Mouse (Mus musculus): ENCODE measurements around the gene A630001G21Rik. TPM values are rescaled to one million over a fixed set of nuclear protein-coding genes. Genes with fewer than 3 reads are reported as not detected.

A630001G21Rik gene
- polyA plus RNA-seq, 2 experiments, result 1.7 to 3.1 TPM

DNA sequence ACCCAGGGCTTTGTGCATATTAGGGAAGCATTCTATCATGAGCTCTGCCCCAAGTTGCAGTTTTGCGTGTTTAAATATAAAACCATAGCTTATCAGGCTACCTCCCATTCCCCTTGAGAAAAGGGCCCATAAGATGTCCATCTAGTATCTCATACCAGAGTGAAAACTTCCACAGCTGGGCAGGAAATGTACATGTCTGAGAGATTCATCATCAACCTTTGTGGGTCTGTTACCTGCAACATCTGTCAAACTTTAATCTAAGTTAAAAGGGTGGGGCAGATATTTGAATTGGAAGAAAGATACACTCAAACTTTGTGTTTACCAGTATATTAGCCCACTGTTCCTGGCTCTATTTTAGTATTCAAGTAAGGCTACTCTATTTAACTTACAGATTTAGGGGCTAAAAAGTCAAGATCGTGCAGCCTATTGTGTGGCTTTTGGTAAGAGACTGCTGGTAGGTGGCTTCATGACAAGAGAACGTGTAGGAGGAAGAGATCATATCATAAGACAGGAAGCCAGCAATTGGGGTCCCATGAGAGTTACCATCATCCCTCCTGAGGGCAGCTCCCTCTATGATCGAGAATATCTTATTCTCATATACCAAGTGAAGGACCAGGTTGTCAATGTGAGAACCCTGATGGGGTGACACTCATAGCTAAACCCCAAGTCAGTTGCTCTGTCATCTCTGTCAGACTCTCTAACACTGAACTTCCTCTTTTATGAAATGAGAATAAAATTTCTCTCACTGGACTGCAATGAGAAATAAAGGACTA is 80.5 kb downstream of the A630001G21Rik start:
- Histone ChIP-seq H3K9me3 (ENCODE audit: control insufficient read depth, low read length) (no peaks in the 10 kb centered on the region), H3K4me2 (replicated peaks; ENCODE audit: low read depth, low read length, severe bottlenecking) (no peak overlapping the region), H3K4me1 (ENCODE audit: control insufficient read depth, insufficient read depth, low read length) (no peaks in the 10 kb centered on the region), H3K36me3 (ENCODE audit: control insufficient read depth, insufficient read depth, low read length) (no peaks in the 10 kb centered on the region), H3K9ac (ENCODE audit: low read depth, low read length, severe bottlenecking) (no peak overlapping the region), H3K27ac (replicated peaks; ENCODE audit: low read depth, low read length) (no peak overlapping the region), H3K4me3 (replicated peaks; ENCODE audit: low read length) (no peak overlapping the region), H3K27me3 (ENCODE audit: control insufficient read depth, insufficient read depth, low read length) (no peaks in the 10 kb centered on the region)
- TF ChIP-seq POLR2A (IDR thresholded peaks at IDR 0.05; ENCODE audit: borderline replicate concordance, extremely low read depth, insufficient read depth, insufficient read length), result no peak
- ATAC-seq (ENCODE audit: low FRiP score, low read depth) (no peak), DNase-seq (ENCODE audit: low spot score) (no peak)
- 81% methylated on average over 4 of the region's 4 CpGs for WGBS

DNA sequence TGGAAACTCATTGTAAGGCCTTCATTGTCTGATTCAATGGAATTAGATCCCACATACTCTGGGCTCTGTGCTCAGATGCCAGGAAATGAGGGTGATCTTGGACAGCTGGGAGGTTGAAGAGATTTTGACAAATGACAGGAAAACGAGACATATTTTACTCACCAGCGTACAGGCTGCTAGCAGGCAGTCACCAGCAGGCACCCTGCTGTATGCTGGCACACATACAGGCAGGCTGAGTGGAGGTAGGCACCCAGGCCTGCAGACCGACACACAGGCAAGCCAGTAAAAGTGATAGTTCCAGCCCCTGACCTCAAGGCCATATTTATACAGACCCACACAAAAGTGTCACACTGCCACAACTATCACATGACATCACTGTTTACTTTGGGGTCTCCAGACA is 82.8 kb downstream of the A630001G21Rik start:
- H3K27me3 ChIP-seq (ENCODE audit: control insufficient read depth, insufficient read depth, low read length), result no peaks in the 10 kb centered on the region
- no peak for ATAC-seq (ENCODE audit: low FRiP score, low read depth)
- no peak overlapping the region for H3K27ac ChIP-seq (replicated peaks; ENCODE audit: low read depth, low read length)
- no peaks in the 10 kb centered on the region for H3K36me3 ChIP-seq (ENCODE audit: control insufficient read depth, insufficient read depth, low read length)
- no peaks in the 10 kb centered on the region for H3K9me3 ChIP-seq (ENCODE audit: control insufficient read depth, low read length)
- no peak overlapping the region for H3K4me2 ChIP-seq (replicated peaks; ENCODE audit: low read depth, low read length, severe bottlenecking)
- H3K9ac ChIP-seq (ENCODE audit: low read depth, low read length, severe bottlenecking), result no peak overlapping the region
- no peak for DNase-seq (ENCODE audit: low spot score)
- H3K4me3 ChIP-seq (replicated peaks; ENCODE audit: low read length), result no peak overlapping the region
- no peaks in the 10 kb centered on the region for H3K4me1 ChIP-seq (ENCODE audit: control insufficient read depth, insufficient read depth, low read length)
- WGBS, result 57% methylated on average over 3 of the region's 3 CpGs
- no peak for TF ChIP-seq POLR2A (IDR thresholded peaks at IDR 0.05; ENCODE audit: borderline replicate concordance, extremely low read depth, insufficient read depth, insufficient read length)

DNA sequence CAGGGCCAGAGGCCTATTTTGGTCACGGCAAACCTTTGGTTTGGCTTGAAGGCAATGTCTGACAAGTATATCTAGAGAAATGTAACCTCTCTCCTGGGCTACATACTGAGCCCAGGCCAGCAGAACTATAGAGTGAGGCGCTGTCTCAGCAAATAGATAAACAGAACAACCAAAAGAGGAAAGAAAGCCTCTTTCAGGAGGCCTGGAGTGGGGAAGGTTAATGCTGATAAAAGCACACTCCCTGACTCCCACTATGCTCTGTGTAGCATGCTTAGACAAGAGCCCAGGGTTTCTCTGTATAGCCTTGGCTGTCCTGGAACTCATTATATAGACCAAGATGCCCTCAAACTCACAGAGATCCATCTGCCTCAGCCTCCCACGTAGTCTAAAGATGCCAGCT is 85.2 kb downstream of the A630001G21Rik start:
- Histone ChIP-seq H3K27ac (replicated peaks; ENCODE audit: low read depth, low read length) (no peak overlapping the region), H3K9me3 (ENCODE audit: control insufficient read depth, low read length) (no peaks in the 10 kb centered on the region), H3K27me3 (ENCODE audit: control insufficient read depth, insufficient read depth, low read length) (no peaks in the 10 kb centered on the region), H3K4me3 (replicated peaks; ENCODE audit: low read length) (no peak overlapping the region), H3K36me3 (ENCODE audit: control insufficient read depth, insufficient read depth, low read length) (no peaks in the 10 kb centered on the region), H3K9ac (ENCODE audit: low read depth, low read length, severe bottlenecking) (no peak overlapping the region), H3K4me2 (replicated peaks; ENCODE audit: low read depth, low read length, severe bottlenecking) (no peak overlapping the region), H3K4me1 (ENCODE audit: control insufficient read depth, insufficient read depth, low read length) (no peaks in the 10 kb centered on the region)
- no peak for TF ChIP-seq POLR2A (IDR thresholded peaks at IDR 0.05; ENCODE audit: borderline replicate concordance, extremely low read depth, insufficient read depth, insufficient read length)
- WGBS, result 79% methylated on average over 3 of the region's 3 CpGs
- no peak for DNase-seq (ENCODE audit: low spot score)
- ATAC-seq (ENCODE audit: low FRiP score, low read depth), result no peak

DNA sequence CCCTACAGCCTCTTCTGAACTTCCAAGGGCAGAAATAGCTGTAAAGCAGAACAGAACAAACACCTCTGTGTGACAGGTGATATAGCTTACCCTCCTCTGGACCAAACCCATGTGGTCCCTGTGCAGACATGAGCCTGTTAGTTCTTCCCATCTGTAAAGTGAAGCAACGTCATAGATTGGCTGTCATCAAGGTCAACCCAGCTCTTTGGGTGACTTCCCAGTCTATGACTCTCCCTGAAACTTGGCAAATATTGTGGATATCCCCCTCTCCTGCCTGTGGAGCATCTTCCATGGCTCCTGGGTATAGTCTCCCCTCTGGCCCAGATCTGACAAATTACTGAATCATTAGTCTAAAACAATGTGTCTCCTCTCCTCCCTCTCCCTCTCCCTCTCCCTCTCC is 86.2 kb downstream of the A630001G21Rik start:
- no peak for ATAC-seq (ENCODE audit: low FRiP score, low read depth)
- Histone ChIP-seq H3K4me1 (ENCODE audit: control insufficient read depth, insufficient read depth, low read length) (no peaks in the 10 kb centered on the region), H3K4me2 (replicated peaks; ENCODE audit: low read depth, low read length, severe bottlenecking) (no peak overlapping the region), H3K36me3 (ENCODE audit: control insufficient read depth, insufficient read depth, low read length) (no peaks in the 10 kb centered on the region), H3K9me3 (ENCODE audit: control insufficient read depth, low read length) (no peaks in the 10 kb centered on the region), H3K27me3 (ENCODE audit: control insufficient read depth, insufficient read depth, low read length) (no peaks in the 10 kb centered on the region), H3K27ac (replicated peaks; ENCODE audit: low read depth, low read length) (no peak overlapping the region), H3K9ac (ENCODE audit: low read depth, low read length, severe bottlenecking) (no peak overlapping the region), H3K4me3 (replicated peaks; ENCODE audit: low read length) (no peak overlapping the region)
- DNase-seq (ENCODE audit: low spot score), result no peak
- WGBS, result 70% methylated on average over 1 of the region's 1 CpGs
- TF ChIP-seq POLR2A (IDR thresholded peaks at IDR 0.05; ENCODE audit: borderline replicate concordance, extremely low read depth, insufficient read depth, insufficient read length), result no peak

DNA sequence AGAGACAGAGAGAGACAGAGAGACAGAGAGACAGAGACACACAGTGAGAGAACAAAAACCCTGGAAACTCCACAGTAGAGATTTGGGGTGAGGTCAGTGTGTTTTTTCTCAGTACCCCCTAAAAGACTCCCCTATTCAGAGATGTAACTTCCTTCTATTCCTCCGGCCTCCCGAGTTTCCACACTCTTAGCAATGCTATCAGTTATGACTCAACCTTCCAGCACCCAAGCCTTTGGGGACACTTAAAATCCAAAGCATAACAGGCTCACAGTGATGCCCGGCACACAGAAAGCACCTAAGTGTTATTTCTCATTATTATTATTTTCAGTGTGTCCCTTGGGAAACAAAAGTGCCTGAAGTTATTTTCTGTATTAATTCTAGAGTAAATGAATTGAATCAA is 87.9 kb downstream of the A630001G21Rik start:
- Histone ChIP-seq H3K4me2 (replicated peaks; ENCODE audit: low read depth, low read length, severe bottlenecking) (no peak overlapping the region), H3K27me3 (ENCODE audit: control insufficient read depth, insufficient read depth, low read length) (no peaks in the 10 kb centered on the region), H3K4me3 (replicated peaks; ENCODE audit: low read length) (no peak overlapping the region), H3K27ac (replicated peaks; ENCODE audit: low read depth, low read length) (no peak overlapping the region), H3K36me3 (ENCODE audit: control insufficient read depth, insufficient read depth, low read length) (no peaks in the 10 kb centered on the region), H3K9me3 (ENCODE audit: control insufficient read depth, low read length) (no peaks in the 10 kb centered on the region), H3K9ac (ENCODE audit: low read depth, low read length, severe bottlenecking) (no peak overlapping the region), H3K4me1 (ENCODE audit: control insufficient read depth, insufficient read depth, low read length) (no peaks in the 10 kb centered on the region)
- TF ChIP-seq POLR2A (IDR thresholded peaks at IDR 0.05; ENCODE audit: borderline replicate concordance, extremely low read depth, insufficient read depth, insufficient read length), result no peak
- ATAC-seq (ENCODE audit: low FRiP score, low read depth) (no peak), DNase-seq (ENCODE audit: low spot score) (no peak)
- 83% methylated on average over 3 of the region's 3 CpGs for WGBS

All from limb, embryonic 14.5 days (tissue).